Mouse (Mus musculus) layer of hippocampus, adult 2 months (tissue): ENCODE results near the gene Dmap1. TPM values are rescaled to one million over a fixed set of nuclear protein-coding genes. Genes with fewer than 3 reads are reported as not detected.

Source experiments
- DNase-seq, 2 experiments: peaks; one replicate each; pipeline ENCODE4 v3.0.0; 2022; ENCODE audit warnings: low spot score in 2 of 2
- H3K27ac ChIP-seq: fragments of 200-600 bp; 2 replicates; pipeline ENCODE4 v1.8.1; 2022
- H3K4me3 ChIP-seq: fragments of 200-600 bp; 2 replicates; pipeline ENCODE4 v1.8.1; 2022; ENCODE audit warnings: mild to moderate bottlenecking
- CTCF ChIP-seq: fragments of 200-600 bp; conservative IDR thresholded peaks from 2 replicates; pipeline ENCODE4 v1.8.1; 2022; ENCODE audit warnings: antibody characterized with exemption, mild to moderate bottlenecking, moderate library complexity
- long read RNA-seq, 2 experiments: library from polyadenylated mRNA; stranded (forward); transcript quantifications; one replicate each; pipeline ENCODE4 v2.0.0; 2021; ENCODE audit warnings: borderline mapping rate in 2 of 2
- total RNA-seq, 2 experiments: library from RNA; stranded (reverse); gene quantifications; 2 replicates each; pipeline ENCODE4 v1.2.3; 2021

Gene Dmap1
- 10 to 100 TPM; 39.0 to 40.4 TPM for total RNA-seq
- long read RNA-seq, experiment 1, transcript Dmap1-201 (11 exons, 1,566 nt) = major isoform, 7 of 32 reads
- long read RNA-seq, experiment 1, partial matches to known transcripts = 6 of 32 reads
- long read RNA-seq, experiment 1, other reads (novel, unspliced or antisense) = 19 of 32 reads
- long read RNA-seq, experiment 2, transcript Dmap1-201 (11 exons, 1,566 nt) = major isoform, 15 of 50 reads
- long read RNA-seq, experiment 2, partial matches to known transcripts = 7 of 50 reads
- long read RNA-seq, experiment 2, other reads (novel, unspliced or antisense) = 26 of 50 reads

- Histone ChIP-seq H3K27ac (peak within 1 kb of the TSS; percentile 86), H3K4me3 (peak within 1 kb of the TSS; percentile 98)
- peak; percentile 51 for TF ChIP-seq CTCF
- peak; percentile 75 to 81 for DNase-seq
Measured at GRCm38 (mm10) chr4:117681931-117682461, at the start of gene Dmap1. Gene Dmap1, minus strand, starts transcription at chr4:117682273.

GRCm38 (mm10) chr4:117724112-117724511 lies 42.0 kb upstream of the Dmap1 start, which contains the start of gene Gm12845:
Gene Gm12845, plus strand, starts transcription at chr4:117724412.
- H3K27ac ChIP-seq = no peak within 1 kb of the TSS
- no peak for DNase-seq
- no peak within 1 kb of the TSS for H3K4me3 ChIP-seq
- no peak for TF ChIP-seq CTCF

- no peak for TF ChIP-seq CTCF
- Histone ChIP-seq H3K27ac (no peak overlapping the region), H3K4me3 (no peak overlapping the region)
- DNase-seq = no peak
Measured at GRCm38 (mm10) chr4:117713303-117714098, 31.4 kb upstream of the Dmap1 start.

GRCm38 (mm10) chr4:117712314-117712713 lies 30.2 kb upstream of the Dmap1 start:
- no peak for TF ChIP-seq CTCF
- DNase-seq = no peak
- Histone ChIP-seq H3K4me3 (no peak overlapping the region), H3K27ac (no peak overlapping the region)

GRCm38 (mm10) chr4:117708780-117709550 lies 26.9 kb upstream of the Dmap1 start:
- TF ChIP-seq CTCF = no peak
- no peak for DNase-seq
- Histone ChIP-seq H3K4me3 (no peak overlapping the region), H3K27ac (no peak overlapping the region)

GRCm38 (mm10) chr4:117705361-117705760 lies 23.3 kb upstream of the Dmap1 start:
- peak; percentile 30 to 67 for DNase-seq
- TF ChIP-seq CTCF = peak; percentile 83
- H3K4me3 ChIP-seq = no peak overlapping the region
- no peak overlapping the region for H3K27ac ChIP-seq

GRCm38 (mm10) chr4:117686354-117686753 lies 4.3 kb upstream of the Dmap1 start:
- Histone ChIP-seq H3K27ac (no peak overlapping the region), H3K4me3 (no peak overlapping the region)
- no peak for TF ChIP-seq CTCF
- no peak for DNase-seq

- no peak for TF ChIP-seq CTCF
- Histone ChIP-seq H3K27ac (no peak overlapping the region), H3K4me3 (no peak overlapping the region)
- no peak for DNase-seq
Measured at GRCm38 (mm10) chr4:117683048-117683768, 1.1 kb upstream of the Dmap1 start.

GRCm38 (mm10) chr4:117682463-117682862 lies 390 bp upstream of the Dmap1 start:
- peak overlapping the region; percentile 98 for H3K4me3 ChIP-seq
- H3K27ac ChIP-seq = peak overlapping the region; percentile 86

GRCm38 (mm10) chr4:117680963-117681362 lies 1.1 kb downstream of the Dmap1 start:
- TF ChIP-seq CTCF = no peak
- H3K27ac ChIP-seq = no peak overlapping the region
- peak overlapping the region; percentile 98; the same call in 1 of the 2 replicates for H3K4me3 ChIP-seq
- DNase-seq = no peak

More at GRCm38 (mm10) chr4:117682463-117682862, 390 bp upstream of the Dmap1 start:
- TF ChIP-seq CTCF = no peak
- no peak for DNase-seq

GRCm38 (mm10) chr4:117676903-117677302 lies 5.2 kb downstream of the Dmap1 start:
- Histone ChIP-seq H3K4me3 (no peak overlapping the region), H3K27ac (no peak overlapping the region)
- TF ChIP-seq CTCF = peak; percentile 96
- peak; percentile 77 to 88 for DNase-seq

- no peak for DNase-seq
- H3K4me3 ChIP-seq = no peak overlapping the region
- no peak for TF ChIP-seq CTCF
Measured at GRCm38 (mm10) chr4:117673901-117674300, 8.2 kb downstream of the Dmap1 start.

More at GRCm38 (mm10) chr4:117673901-117674300, 8.2 kb downstream of the Dmap1 start:
- H3K27ac ChIP-seq = no peak overlapping the region
